Mouse (Mus musculus): Measurements from ENCODE around the gene Msh5. TPM values are rescaled to one million over a fixed set of nuclear protein-coding genes. Genes with fewer than 3 reads are reported as not detected.

Msh5 gene
- polyA plus RNA-seq, 1 experiment from 2014 or later, result 4.2 TPM

GRCm38 (mm10) chr17:35061299-35061698 lies 14.8 kb upstream of the Msh5 start:
- Histone ChIP-seq H3K27ac (ENCODE audit: low read depth, low read length) (no peak overlapping the region), H3K4me3 (ENCODE audit: low read depth, low read length) (no peak overlapping the region), H3K36me3 (ENCODE audit: control insufficient read depth, insufficient read depth, low read length) (peaks cover 8% of the 10 kb centered on the region; the same call in 1 of the 2 replicates), H3K27me3 (ENCODE audit: control insufficient read depth, insufficient read depth, low read length) (peaks cover 9% of the 10 kb centered on the region), H3K4me1 (replicated peaks; ENCODE audit: control insufficient read depth, insufficient read depth, low read length) (peaks cover 3% of the 10 kb centered on the region; the same call in 1 of the 2 replicates), H3K9ac (ENCODE audit: low read depth, low read length) (no peak overlapping the region), H3K9me3 (ENCODE audit: control insufficient read depth, low read length) (no peaks in the 10 kb centered on the region), H3K4me2 (replicated peaks; ENCODE audit: low read depth, low read length) (no peak overlapping the region)
- WGBS, result 86% methylated on average over 8 of the region's 8 CpGs
- ATAC-seq (ENCODE audit: low FRiP score), result no peak
- DNase-seq (ENCODE audit: low spot score), result no peak

GRCm38 (mm10) chr17:35060737-35061297 lies 14.3 kb upstream of the Msh5 start:
- H3K4me2 ChIP-seq (replicated peaks; ENCODE audit: low read depth, low read length), result peak overlapping the region; percentile 91

GRCm38 (mm10) chr17:35060071-35060470 lies 13.5 kb upstream of the Msh5 start:
- H3K36me3 ChIP-seq (ENCODE audit: control insufficient read depth, insufficient read depth, low read length), result peaks cover 8% of the 10 kb centered on the region; the same call in 1 of the 2 replicates
- peaks cover under 1% of the 10 kb centered on the region; the same call in 1 of the 2 replicates for H3K4me1 ChIP-seq (replicated peaks; ENCODE audit: control insufficient read depth, insufficient read depth, low read length)
- H3K4me3 ChIP-seq (ENCODE audit: low read depth, low read length), result peak overlapping the region; percentile 90
- no peak overlapping the region; the same call in 1 of the 2 replicates for H3K27ac ChIP-seq (ENCODE audit: low read depth, low read length)
- no peak for ATAC-seq (ENCODE audit: low FRiP score)
- peaks cover 2% of the 10 kb centered on the region; the same call in 1 of the 2 replicates for H3K27me3 ChIP-seq (ENCODE audit: control insufficient read depth, insufficient read depth, low read length)
- H3K9ac ChIP-seq (ENCODE audit: low read depth, low read length), result peak overlapping the region; percentile 96
- peak overlapping the region; percentile 91 for H3K4me2 ChIP-seq (replicated peaks; ENCODE audit: low read depth, low read length)
- no peak for DNase-seq (ENCODE audit: low spot score)
- 33% methylated on average over 14 of the region's 14 CpGs for WGBS
- no peaks in the 10 kb centered on the region for H3K9me3 ChIP-seq (ENCODE audit: control insufficient read depth, low read length)

More at GRCm38 (mm10) chr17:35060737-35061297, 14.3 kb upstream of the Msh5 start:
- Histone ChIP-seq H3K4me1 (replicated peaks; ENCODE audit: control insufficient read depth, insufficient read depth, low read length) (peaks cover 3% of the 10 kb centered on the region; the same call in 1 of the 2 replicates), H3K36me3 (ENCODE audit: control insufficient read depth, insufficient read depth, low read length) (peaks cover 8% of the 10 kb centered on the region; the same call in 1 of the 2 replicates), H3K27me3 (ENCODE audit: control insufficient read depth, insufficient read depth, low read length) (peaks cover 6% of the 10 kb centered on the region), H3K4me3 (ENCODE audit: low read depth, low read length) (peak overlapping the region; percentile 90), H3K27ac (ENCODE audit: low read depth, low read length) (no peak overlapping the region), H3K9ac (ENCODE audit: low read depth, low read length) (peak overlapping the region; percentile 96; the same call in 1 of the 2 replicates), H3K9me3 (ENCODE audit: control insufficient read depth, low read length) (no peaks in the 10 kb centered on the region)
- ATAC-seq (ENCODE audit: low FRiP score), result no peak
- DNase-seq (ENCODE audit: low spot score), result peak; percentile 31
- WGBS, result 56% methylated on average over 22 of the region's 22 CpGs

GRCm38 (mm10) chr17:35058911-35059892 lies 12.7 kb upstream of the Msh5 start, which contains the start of gene Ddah2:
TSS of gene Ddah2 (plus strand) at chr17:35059035.
- H3K4me1 ChIP-seq (replicated peaks; ENCODE audit: control insufficient read depth, insufficient read depth, low read length), result no peaks in the 10 kb centered on the region; the same call in 1 of the 2 replicates
- ATAC-seq (ENCODE audit: low FRiP score), result peak; percentile 93
- H3K9me3 ChIP-seq (ENCODE audit: control insufficient read depth, low read length), result no peaks in the 10 kb centered on the region
- DNase-seq (ENCODE audit: low spot score), result peak; percentile 98
- H3K27ac ChIP-seq (ENCODE audit: low read depth, low read length), result peak within 1 kb of the TSS; percentile 95
- H3K4me3 ChIP-seq (ENCODE audit: low read depth, low read length), result peak within 1 kb of the TSS; percentile 90
- H3K9ac ChIP-seq (ENCODE audit: low read depth, low read length), result peak within 1 kb of the TSS; percentile 96
- WGBS, result under 1% methylated on average over 55 of the region's 57 CpGs
- peaks cover 10% of the 10 kb centered on the region; the same call in 1 of the 2 replicates for H3K36me3 ChIP-seq (ENCODE audit: control insufficient read depth, insufficient read depth, low read length)
- peaks cover 2% of the 10 kb centered on the region; the same call in 1 of the 2 replicates for H3K27me3 ChIP-seq (ENCODE audit: control insufficient read depth, insufficient read depth, low read length)
- peak within 1 kb of the TSS; percentile 91 for H3K4me2 ChIP-seq (replicated peaks; ENCODE audit: low read depth, low read length)

- Histone ChIP-seq H3K4me1 (replicated peaks; ENCODE audit: control insufficient read depth, insufficient read depth, low read length) (no peaks in the 10 kb centered on the region; the same call in 1 of the 2 replicates), H3K27me3 (ENCODE audit: control insufficient read depth, insufficient read depth, low read length) (no peaks in the 10 kb centered on the region), H3K36me3 (ENCODE audit: control insufficient read depth, insufficient read depth, low read length) (peaks cover 12% of the 10 kb centered on the region; the same call in 1 of the 2 replicates), H3K27ac (ENCODE audit: low read depth, low read length) (peak overlapping the region; percentile 95; the same call in 1 of the 2 replicates), H3K9me3 (ENCODE audit: control insufficient read depth, low read length) (no peaks in the 10 kb centered on the region), H3K9ac (ENCODE audit: low read depth, low read length) (no peak overlapping the region; the same call in 1 of the 2 replicates), H3K4me3 (ENCODE audit: low read depth, low read length) (peak overlapping the region; percentile 90; the same call in 1 of the 2 replicates), H3K4me2 (replicated peaks; ENCODE audit: low read depth, low read length) (0 out of 2 replicates have a peak overlapping the region, but pooled peaks have one; percentile 91)
- 73% methylated on average over 9 of the region's 9 CpGs for WGBS
- ATAC-seq (ENCODE audit: low FRiP score) (0 out of 2 replicates have a peak, but pooled peaks have one; percentile 6), DNase-seq (ENCODE audit: low spot score) (no peak)
Measured at GRCm38 (mm10) chr17:35058316-35058715, 11.8 kb upstream of the Msh5 start.

- H3K4me2 ChIP-seq (replicated peaks; ENCODE audit: low read depth, low read length), result no peak overlapping the region
- H3K4me1 ChIP-seq (replicated peaks; ENCODE audit: control insufficient read depth, insufficient read depth, low read length), result no peaks in the 10 kb centered on the region; the same call in 1 of the 2 replicates
- WGBS, result 79% methylated on average over 3 of the region's 3 CpGs
- peaks cover 12% of the 10 kb centered on the region; the same call in 1 of the 2 replicates for H3K36me3 ChIP-seq (ENCODE audit: control insufficient read depth, insufficient read depth, low read length)
- no peak overlapping the region for H3K4me3 ChIP-seq (ENCODE audit: low read depth, low read length)
- no peak overlapping the region for H3K9ac ChIP-seq (ENCODE audit: low read depth, low read length)
- ATAC-seq (ENCODE audit: low FRiP score), result no peak
- DNase-seq (ENCODE audit: low spot score), result no peak
- H3K27ac ChIP-seq (ENCODE audit: low read depth, low read length), result no peak overlapping the region
- no peaks in the 10 kb centered on the region for H3K27me3 ChIP-seq (ENCODE audit: control insufficient read depth, insufficient read depth, low read length)
- H3K9me3 ChIP-seq (ENCODE audit: control insufficient read depth, low read length), result no peaks in the 10 kb centered on the region
Measured at GRCm38 (mm10) chr17:35057090-35057489, 10.5 kb upstream of the Msh5 start.

DNA sequence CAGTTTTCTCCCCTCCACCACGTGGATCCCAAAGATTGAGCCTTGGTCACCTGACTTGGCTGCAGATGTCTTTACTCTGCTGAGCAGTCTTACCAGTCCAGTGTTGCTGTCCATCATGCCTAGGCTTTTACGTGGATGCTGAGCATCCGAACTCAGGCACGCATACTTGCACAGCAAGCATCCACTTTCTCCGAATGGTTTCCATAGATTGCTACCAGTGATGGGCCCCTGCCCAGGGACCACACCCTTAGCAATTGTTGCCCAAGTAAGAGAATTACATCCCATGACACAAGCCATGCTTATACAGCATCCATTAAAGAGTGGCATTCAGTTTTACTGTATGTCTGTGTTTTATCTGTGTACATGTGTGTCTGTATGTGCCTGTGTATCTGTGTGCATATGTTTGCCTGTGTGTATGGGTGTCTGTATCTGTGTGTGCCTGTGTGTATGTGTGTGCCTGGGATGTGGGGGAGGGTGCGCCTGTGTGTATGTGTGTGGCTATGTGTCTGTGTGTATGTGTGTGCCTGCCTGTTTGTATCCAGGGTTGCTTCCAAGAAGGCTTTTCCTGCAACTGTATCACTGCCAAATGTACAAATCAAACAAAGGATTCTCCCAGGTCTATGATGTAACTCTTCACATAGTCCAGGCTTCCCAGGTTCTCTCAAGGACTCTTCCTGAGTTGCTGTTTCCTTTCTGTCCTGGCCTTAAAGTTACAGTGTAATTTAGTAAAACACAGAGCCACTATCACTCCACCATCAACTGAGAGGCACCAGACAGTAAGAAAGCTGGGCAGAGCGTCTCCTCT lies 9.3 kb upstream of the Msh5 start:
- Histone ChIP-seq H3K4me2 (replicated peaks; ENCODE audit: low read depth, low read length) (no peak overlapping the region), H3K4me1 (replicated peaks; ENCODE audit: control insufficient read depth, insufficient read depth, low read length) (peaks cover 4% of the 10 kb centered on the region; the same call in 1 of the 2 replicates), H3K27me3 (ENCODE audit: control insufficient read depth, insufficient read depth, low read length) (no peaks in the 10 kb centered on the region), H3K36me3 (ENCODE audit: control insufficient read depth, insufficient read depth, low read length) (peaks cover 4% of the 10 kb centered on the region; the same call in 1 of the 2 replicates), H3K9ac (ENCODE audit: low read depth, low read length) (no peak overlapping the region), H3K27ac (ENCODE audit: low read depth, low read length) (no peak overlapping the region), H3K9me3 (ENCODE audit: control insufficient read depth, low read length) (no peaks in the 10 kb centered on the region), H3K4me3 (ENCODE audit: low read depth, low read length) (no peak overlapping the region)
- 91% methylated on average over 7 of the region's 7 CpGs for WGBS
- no peak for ATAC-seq (ENCODE audit: low FRiP score)
- DNase-seq (ENCODE audit: low spot score), result no peak
